Comparison of ENCODE assay signal across 7 mouse cellular contexts in the genomic region with DNA sequence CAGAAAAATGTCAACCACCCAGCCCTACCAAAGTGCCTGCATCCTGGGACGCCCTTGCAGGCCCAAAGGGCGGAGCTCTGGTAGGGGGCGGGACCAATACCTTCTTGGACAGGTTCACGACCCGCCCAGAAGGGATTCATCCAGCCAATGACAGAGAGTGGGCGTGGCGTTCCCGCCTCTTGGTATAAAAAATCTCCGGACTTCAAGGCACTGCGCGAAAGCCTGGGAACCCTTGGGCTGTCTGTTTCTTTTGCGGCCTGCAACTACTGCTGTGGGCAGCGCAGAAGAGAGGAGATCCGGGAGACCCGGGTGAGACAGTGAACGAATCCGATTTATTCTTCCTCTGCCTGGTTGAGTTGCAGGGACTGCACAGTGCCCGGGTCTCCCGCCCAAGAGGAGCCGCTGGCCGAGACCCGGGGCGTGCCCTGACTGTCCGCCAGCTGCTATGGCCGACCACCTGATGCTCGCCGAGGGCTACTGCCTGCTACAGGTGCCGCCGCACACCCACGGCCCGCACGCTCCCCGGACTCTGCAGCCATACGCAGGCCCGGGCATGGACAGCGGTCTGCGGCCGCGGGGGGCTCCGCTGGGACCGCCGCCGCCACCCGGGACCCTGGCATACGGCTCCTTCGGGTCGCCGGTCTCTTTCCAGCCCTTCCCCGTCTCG. TPM values are rescaled to one million over a fixed set of nuclear protein-coding genes. Genes with fewer than 3 reads are reported as not detected.
DNase-seq lines count a peak whose midpoint lies in the region; ATAC-seq and TF ChIP-seq lines count a peak whose summit lies in the region.

A gene (plus strand): TSS at position 215 of the 667 bp plus-strand sequence.

- peaks cover 30% of the 10 kb centered on the region for H3K27me3 ChIP-seq in embryonic facial prominence, embryonic 14.5 days (replicated peaks; ENCODE audit: control insufficient read depth, insufficient read depth, low read length)
- H3K27me3 ChIP-seq in limb, embryonic 10.5 days (ENCODE audit: low read depth, poor library complexity, severe bottlenecking): peaks cover 63% of the 10 kb centered on the region
- H3K27me3 ChIP-seq in midbrain, embryonic 13.5 days: peaks cover 51% of the 10 kb centered on the region

- TF ChIP-seq CTCF in bone marrow, adult 2 months (IDR thresholded peaks at IDR 0.05; ENCODE audit: control insufficient read depth, insufficient read depth, low read length): no peak

- ATAC-seq in embryonic facial prominence, embryonic 14.5 days (ENCODE audit: low read depth): peak; percentile 94
- ATAC-seq in midbrain, embryonic 13.5 days: peak; percentile 88

- peak; percentile 80 for TF ChIP-seq POLR2A in bone marrow, adult 2 months (IDR thresholded peaks at IDR 0.05; ENCODE audit: borderline replicate concordance, control insufficient read depth, low read depth, low read length)

- peaks cover 2% of the 10 kb centered on the region for H3K4me1 ChIP-seq in bone marrow, adult 2 months (ENCODE audit: control insufficient read depth, insufficient read depth, low read length)
- no peaks in the 10 kb centered on the region for H3K4me1 ChIP-seq in embryonic facial prominence, embryonic 14.5 days (ENCODE audit: control insufficient read depth, insufficient read depth, low read length)
- H3K4me1 ChIP-seq in limb, embryonic 10.5 days: peaks cover 29% of the 10 kb centered on the region
- H3K4me1 ChIP-seq in midbrain, embryonic 13.5 days (replicated peaks): peaks cover 22% of the 10 kb centered on the region

- H3K9ac ChIP-seq in embryonic facial prominence, embryonic 14.5 days (ENCODE audit: low read depth, low read length): peak within 1 kb of the TSS; percentile 66
- peak within 1 kb of the TSS; percentile 65 for H3K9ac ChIP-seq in midbrain, embryonic 13.5 days (replicated peaks)

- DNase-seq in embryonic facial prominence, embryonic 14.5 days (ENCODE audit: low spot score): peak; percentile 95
- DNase-seq in heart, adult 18-20 months: peak; percentile 94
- DNase-seq in kidney, adult 18-20 months: peak; percentile 94
- peak; percentile 89 for DNase-seq in limb, embryonic 10.5 days (ENCODE audit: low spot score)
- peak; percentile 95 for DNase-seq in spleen, adult 12 weeks (ENCODE audit: low spot score)

- peak within 1 kb of the TSS; percentile 100 for H3K4me2 ChIP-seq in embryonic facial prominence, embryonic 14.5 days (ENCODE audit: low read depth, low read length)
- H3K4me2 ChIP-seq in midbrain, embryonic 13.5 days (replicated peaks): peak within 1 kb of the TSS; percentile 94

- WGBS in bone marrow, adult 2 months: 1% methylated on average over 50 of the region's 50 CpGs
- 1% methylated on average over 26 of the region's 50 CpGs for WGBS in embryonic facial prominence, embryonic 14.5 days
- WGBS in limb, embryonic 10.5 days: 1% methylated on average over 50 of the region's 50 CpGs
- 2% methylated on average over 49 of the region's 50 CpGs for WGBS in midbrain, embryonic 13.5 days

- H3K4me3 ChIP-seq in bone marrow, adult 2 months (replicated peaks; ENCODE audit: control insufficient read depth, low read depth, low read length): peak within 1 kb of the TSS; percentile 69
- H3K4me3 ChIP-seq in embryonic facial prominence, embryonic 14.5 days (ENCODE audit: low read depth, low read length): peak within 1 kb of the TSS; percentile 55
- H3K4me3 ChIP-seq in limb, embryonic 10.5 days: peak within 1 kb of the TSS; percentile 63
- peak within 1 kb of the TSS; percentile 51 for H3K4me3 ChIP-seq in midbrain, embryonic 13.5 days (replicated peaks)

- no peaks in the 10 kb centered on the region for H3K9me3 ChIP-seq in embryonic facial prominence, embryonic 14.5 days (ENCODE audit: control insufficient read depth, low read length)
- no peaks in the 10 kb centered on the region for H3K9me3 ChIP-seq in limb, embryonic 10.5 days (replicated peaks)
- H3K9me3 ChIP-seq in midbrain, embryonic 13.5 days: no peaks in the 10 kb centered on the region

- peak within 1 kb of the TSS; percentile 13 for H3K27ac ChIP-seq in bone marrow, adult 2 months (ENCODE audit: control insufficient read depth, insufficient read depth, low read depth, low read length, poor library complexity)
- H3K27ac ChIP-seq in embryonic facial prominence, embryonic 14.5 days (replicated peaks; ENCODE audit: low read depth, low read length): no peak within 1 kb of the TSS
- H3K27ac ChIP-seq in limb, embryonic 10.5 days: peak within 1 kb of the TSS; percentile 42
- no peak within 1 kb of the TSS for H3K27ac ChIP-seq in midbrain, embryonic 13.5 days

- H3K36me3 ChIP-seq in embryonic facial prominence, embryonic 14.5 days (ENCODE audit: control insufficient read depth, insufficient read depth, low read length): no peaks in the 10 kb centered on the region
- no peaks in the 10 kb centered on the region for H3K36me3 ChIP-seq in limb, embryonic 10.5 days
- H3K36me3 ChIP-seq in midbrain, embryonic 13.5 days: no peaks in the 10 kb centered on the region

RNA-seq across cellular contexts. Expression of the gene that starts here (rescaled TPM):
- polyA plus RNA-seq in bone marrow, adult 2 months (2011; ENCODE audit: insufficient read depth, insufficient read length, low replicate concordance, missing spikeins): 16.7 and 18.3 TPM in 2 replicates
- polyA plus RNA-seq in embryonic facial prominence, embryonic 14.5 days (2014; fragmentation: Nextera tagmentation; extraction: Ambion mirVana): 3.4 and 4.7 TPM in 2 replicates
- 10 to 100 TPM; 35.6 to 51.5 TPM for total RNA-seq in heart, adult 18-20 months (2021)
- 9.1 and 14.2 TPM in 2 replicates for polyA plus RNA-seq in limb, embryonic 10.5 days (2016; fragmentation: Nextera tagmentation; extraction: Ambion mirVana)
- 0.37 and 0.92 TPM in 2 replicates for polyA plus RNA-seq in midbrain, embryonic 13.5 days (2015; fragmentation: Nextera tagmentation; extraction: Ambion mirVana)

Comparison
In these comparisons a context has a peak if more than half of its experiments do, and no peak if none do; other contexts are left out.
1. Peak in ATAC-seq, H3K4me3 ChIP-seq, H3K9ac ChIP-seq and H3K4me2 ChIP-seq in midbrain, embryonic 13.5 days; RNA of the gene not detected or under 1 TPM.
2. H3K27ac ChIP-seq: peak in bone marrow, adult 2 months (single experiment) and limb, embryonic 10.5 days (single experiment); none in embryonic facial prominence, embryonic 14.5 days (single experiment) and midbrain, embryonic 13.5 days (single experiment).
3. Peak in every context shown above with its lines, with median percentiles within 50 percentile points of each other: H3K4me3 ChIP-seq and DNase-seq.